Mouse (Mus musculus): ENCODE results near the gene Mif4gd. TPM values are rescaled to one million over a fixed set of nuclear protein-coding genes. Genes with fewer than 3 reads are reported as not detected.

Gene Mif4gd
- polyA plus RNA-seq, 1 experiment from 2014 or later: 41.4 TPM

DNA sequence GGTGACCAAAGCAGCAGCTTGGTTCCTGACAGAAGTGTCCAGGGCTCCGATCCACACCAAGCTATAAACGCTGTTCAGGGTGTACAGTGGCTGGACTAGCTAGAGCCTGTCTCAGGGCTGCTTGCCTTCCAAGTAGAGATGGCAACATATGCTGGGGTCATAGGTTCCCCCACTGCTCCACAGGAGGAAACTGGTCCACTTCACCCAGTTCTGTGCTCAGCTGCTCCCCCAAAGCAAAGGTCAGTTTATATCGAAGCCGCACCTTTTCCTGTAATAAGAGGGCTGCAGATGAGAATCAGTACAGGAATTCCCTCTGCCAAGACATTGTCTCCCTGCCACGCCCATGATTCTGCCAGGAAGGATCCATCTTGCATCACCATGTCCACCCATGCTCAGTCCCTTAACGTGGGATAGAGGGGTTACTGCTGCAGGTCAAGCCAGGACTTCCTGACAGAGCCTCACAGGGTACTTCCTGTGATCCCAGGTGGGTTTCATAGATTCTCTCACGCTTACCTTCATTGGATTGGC, 27.1 kb downstream of the Mif4gd start:
- no peaks in the 10 kb centered on the region for H3K9me3 ChIP-seq (ENCODE audit: control insufficient read depth, low read length)
- no peak for ATAC-seq (replicated peaks; ENCODE audit: low FRiP score)
- no peak overlapping the region for H3K4me2 ChIP-seq
- H3K4me3 ChIP-seq (ENCODE audit: low read depth, low read length): no peak overlapping the region
- H3K27me3 ChIP-seq (replicated peaks; ENCODE audit: control insufficient read depth, insufficient read depth, low read length): no peaks in the 10 kb centered on the region
- H3K9ac ChIP-seq (ENCODE audit: low read depth, low read length): no peak overlapping the region
- 87% methylated on average over 7 of the region's 7 CpGs for WGBS
- H3K4me1 ChIP-seq (replicated peaks; ENCODE audit: control insufficient read depth, insufficient read depth, low read length): no peaks in the 10 kb centered on the region
- no peak overlapping the region for H3K27ac ChIP-seq (ENCODE audit: low read depth, low read length)
- no peak for DNase-seq (ENCODE audit: low spot score)
- peaks cover 83% of the 10 kb centered on the region for H3K36me3 ChIP-seq (ENCODE audit: control insufficient read depth, insufficient read depth, low read length)

DNA sequence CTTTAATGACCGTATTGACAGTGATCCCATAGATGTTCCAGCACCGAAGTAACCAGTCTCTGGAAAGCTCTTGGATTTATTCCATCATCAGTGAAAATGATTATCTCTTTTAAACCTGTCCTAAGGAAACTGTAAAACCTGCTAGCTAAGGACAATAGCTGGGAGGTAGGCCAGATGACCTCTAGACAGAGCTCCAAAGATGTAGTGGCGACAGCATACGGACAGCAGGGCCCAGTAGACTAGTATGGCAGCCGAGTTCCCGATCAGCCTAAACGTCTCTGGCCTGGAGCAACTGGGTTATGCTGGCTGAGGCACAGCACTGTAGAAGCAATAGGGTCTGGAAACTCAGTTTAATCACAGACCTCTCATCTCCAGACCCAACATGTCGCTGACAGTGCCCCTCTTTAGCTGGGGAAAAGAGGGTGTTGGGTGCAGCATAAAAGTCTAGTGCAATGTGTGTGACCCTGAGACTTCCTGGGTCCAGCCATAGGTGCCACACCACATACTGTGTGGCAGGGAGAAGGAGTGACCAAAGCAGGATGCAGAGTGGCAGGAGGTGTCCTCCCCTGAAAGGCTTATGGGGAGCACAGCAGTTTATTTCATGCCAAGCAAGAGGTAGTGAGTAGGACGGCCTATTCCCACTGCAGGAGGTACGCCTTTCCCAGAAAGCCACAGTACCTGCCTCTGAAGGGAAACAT, 28.2 kb downstream of the Mif4gd start:
- no peak overlapping the region for H3K4me3 ChIP-seq (ENCODE audit: low read depth, low read length)
- H3K9me3 ChIP-seq (ENCODE audit: control insufficient read depth, low read length): no peaks in the 10 kb centered on the region
- H3K4me1 ChIP-seq (replicated peaks; ENCODE audit: control insufficient read depth, insufficient read depth, low read length): no peaks in the 10 kb centered on the region
- DNase-seq (ENCODE audit: low spot score) (no peak), ATAC-seq (replicated peaks; ENCODE audit: low FRiP score) (peak; percentile 27; the same call in 1 of the 2 replicates)
- H3K27ac ChIP-seq (ENCODE audit: low read depth, low read length): no peak overlapping the region
- H3K27me3 ChIP-seq (replicated peaks; ENCODE audit: control insufficient read depth, insufficient read depth, low read length): no peaks in the 10 kb centered on the region
- H3K9ac ChIP-seq (ENCODE audit: low read depth, low read length): no peak overlapping the region
- H3K4me2 ChIP-seq: no peak overlapping the region
- H3K36me3 ChIP-seq (ENCODE audit: control insufficient read depth, insufficient read depth, low read length): peaks cover 80% of the 10 kb centered on the region
- WGBS: 85% methylated on average over 10 of the region's 10 CpGs

DNA sequence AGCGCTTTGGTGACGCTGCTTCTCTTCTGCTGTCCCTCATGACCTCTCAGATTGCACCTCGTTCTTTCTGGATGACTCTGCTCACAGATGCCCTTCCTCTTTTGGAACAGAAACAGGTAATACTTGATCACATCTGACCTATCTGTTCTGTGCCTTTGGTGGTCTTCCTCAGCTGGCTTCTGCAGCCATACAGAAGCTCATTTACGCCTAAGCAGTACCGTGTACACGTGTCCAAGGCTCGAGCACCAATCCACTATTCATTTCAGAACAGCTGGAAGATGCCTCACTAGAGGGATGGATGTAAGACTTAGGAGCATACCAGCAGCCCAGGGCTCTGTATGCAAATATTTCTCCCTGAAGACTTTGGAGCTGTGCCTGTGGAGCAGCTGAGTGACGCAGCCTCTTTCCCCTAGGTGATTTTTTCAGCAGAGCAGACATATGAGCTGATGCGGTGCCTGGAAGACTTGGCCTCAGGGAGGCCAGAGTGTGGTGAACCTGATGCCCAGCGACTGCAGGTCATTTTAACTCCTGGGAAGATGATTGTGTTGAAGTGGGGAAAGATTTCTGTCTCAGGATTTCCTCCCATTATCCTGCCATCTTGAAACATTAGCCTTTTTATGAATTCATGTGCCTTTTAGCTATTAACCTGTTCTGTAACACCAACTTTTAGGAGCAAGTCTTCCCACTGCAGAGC, 29.7 kb downstream of the Mif4gd start:
- WGBS: 86% methylated on average over 10 of the region's 10 CpGs
- H3K9me3 ChIP-seq (ENCODE audit: control insufficient read depth, low read length): no peaks in the 10 kb centered on the region
- DNase-seq (ENCODE audit: low spot score) (no peak), ATAC-seq (replicated peaks; ENCODE audit: low FRiP score) (no peak)
- H3K27ac ChIP-seq (ENCODE audit: low read depth, low read length): no peak overlapping the region
- no peak overlapping the region for H3K9ac ChIP-seq (ENCODE audit: low read depth, low read length)
- no peaks in the 10 kb centered on the region for H3K4me1 ChIP-seq (replicated peaks; ENCODE audit: control insufficient read depth, insufficient read depth, low read length)
- H3K27me3 ChIP-seq (replicated peaks; ENCODE audit: control insufficient read depth, insufficient read depth, low read length): no peaks in the 10 kb centered on the region
- H3K4me3 ChIP-seq (ENCODE audit: low read depth, low read length): no peak overlapping the region
- no peak overlapping the region for H3K4me2 ChIP-seq
- peaks cover 82% of the 10 kb centered on the region for H3K36me3 ChIP-seq (ENCODE audit: control insufficient read depth, insufficient read depth, low read length)

DNA sequence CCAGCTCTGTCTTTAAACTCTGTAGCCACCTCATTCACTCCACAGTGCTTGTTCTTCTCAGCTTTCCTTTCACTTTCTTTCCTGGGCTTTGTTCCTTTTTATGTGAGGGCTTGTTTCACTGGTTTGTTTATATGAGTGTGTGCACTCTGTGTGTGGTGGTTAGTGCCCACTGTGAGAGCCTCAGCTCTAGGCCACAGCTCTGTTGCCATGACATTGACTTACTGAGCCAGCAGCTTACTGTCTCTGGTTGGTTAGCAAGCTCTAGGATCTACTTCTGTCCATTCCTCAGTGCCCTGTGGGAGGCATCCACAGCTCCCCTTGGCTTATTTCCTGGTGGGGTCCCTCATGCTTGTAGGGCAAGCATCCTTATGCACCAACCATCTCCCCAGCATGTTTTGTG, 33.7 kb downstream of the Mif4gd start:
- ATAC-seq (replicated peaks; ENCODE audit: low FRiP score) (no peak), DNase-seq (ENCODE audit: low spot score) (no peak)
- H3K4me1 ChIP-seq (replicated peaks; ENCODE audit: control insufficient read depth, insufficient read depth, low read length): no peaks in the 10 kb centered on the region
- H3K27me3 ChIP-seq (replicated peaks; ENCODE audit: control insufficient read depth, insufficient read depth, low read length): no peaks in the 10 kb centered on the region
- H3K4me3 ChIP-seq (ENCODE audit: low read depth, low read length): no peak overlapping the region
- H3K4me2 ChIP-seq: no peak overlapping the region
- H3K27ac ChIP-seq (ENCODE audit: low read depth, low read length): no peak overlapping the region
- H3K9ac ChIP-seq (ENCODE audit: low read depth, low read length): no peak overlapping the region
- H3K9me3 ChIP-seq (ENCODE audit: control insufficient read depth, low read length): no peaks in the 10 kb centered on the region
- H3K36me3 ChIP-seq (ENCODE audit: control insufficient read depth, insufficient read depth, low read length): peaks cover 56% of the 10 kb centered on the region

DNA sequence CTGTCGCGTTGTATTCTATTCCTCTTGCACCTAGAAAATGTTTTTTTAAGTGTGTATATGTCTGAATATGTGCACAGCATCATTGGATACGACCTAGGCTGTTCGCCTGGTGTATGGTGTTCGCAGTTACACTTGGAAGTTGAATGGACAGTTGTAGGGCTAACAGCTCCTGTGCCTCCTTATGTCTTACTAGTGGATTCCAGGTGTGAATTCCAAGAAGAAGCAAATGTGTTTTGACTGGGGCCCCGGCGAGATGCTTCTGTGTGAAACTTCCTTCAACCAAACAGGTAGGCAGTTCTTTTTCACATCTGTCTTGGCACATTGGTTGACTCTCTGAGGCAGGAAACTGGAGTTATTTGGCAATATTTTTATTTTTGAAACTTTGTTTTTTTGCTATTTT, 47.8 kb downstream of the Mif4gd start:
- ATAC-seq (replicated peaks; ENCODE audit: low FRiP score) (no peak), DNase-seq (ENCODE audit: low spot score) (no peak)
- peaks cover 7% of the 10 kb centered on the region for H3K4me1 ChIP-seq (replicated peaks; ENCODE audit: control insufficient read depth, insufficient read depth, low read length)
- H3K4me3 ChIP-seq (ENCODE audit: low read depth, low read length): peak overlapping the region; percentile 82
- H3K27ac ChIP-seq (ENCODE audit: low read depth, low read length): no peak overlapping the region
- peaks cover 37% of the 10 kb centered on the region for H3K36me3 ChIP-seq (ENCODE audit: control insufficient read depth, insufficient read depth, low read length)
- WGBS: 12% methylated on average over 7 of the region's 7 CpGs
- H3K9me3 ChIP-seq (ENCODE audit: control insufficient read depth, low read length): no peaks in the 10 kb centered on the region
- H3K4me2 ChIP-seq: peak overlapping the region; percentile 86
- H3K27me3 ChIP-seq (replicated peaks; ENCODE audit: control insufficient read depth, insufficient read depth, low read length): no peaks in the 10 kb centered on the region
- peak overlapping the region; percentile 85 for H3K9ac ChIP-seq (ENCODE audit: low read depth, low read length)

DNA sequence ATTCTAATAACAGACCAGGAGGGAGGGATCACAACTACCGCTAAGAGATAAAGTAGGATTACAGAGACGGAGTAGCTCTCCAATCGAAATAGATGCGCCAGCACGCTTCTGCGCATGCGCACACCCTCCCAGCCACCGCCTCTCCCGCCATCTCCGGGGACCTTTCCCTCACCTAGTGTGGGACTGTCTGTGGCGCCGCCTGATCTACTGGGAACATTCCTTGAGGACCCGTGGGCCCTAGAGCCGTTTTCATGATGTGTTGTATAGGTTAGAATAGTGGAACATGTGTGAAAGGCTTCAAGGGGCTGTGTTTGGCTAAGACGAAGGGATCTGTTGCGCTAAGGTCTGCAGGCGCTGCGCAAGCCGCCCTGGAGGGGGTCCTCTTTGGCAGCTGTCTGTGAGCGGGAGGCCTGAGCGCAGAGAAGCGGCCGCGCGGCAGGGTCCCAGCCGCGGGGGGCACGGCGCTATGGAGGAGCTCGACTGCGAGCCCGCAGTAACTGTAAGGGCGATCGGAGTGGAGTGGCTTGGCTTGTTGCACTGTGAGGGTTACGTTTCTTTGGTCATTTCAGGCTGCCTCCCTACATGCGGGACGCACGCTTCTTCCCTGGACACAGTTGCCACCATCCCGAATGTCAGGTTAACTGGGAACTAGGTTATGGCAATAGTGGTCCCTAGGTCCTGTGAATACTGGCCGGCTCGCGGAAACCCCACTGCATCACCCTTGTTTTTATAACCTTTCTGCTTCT, 48.5 kb downstream of the Mif4gd start, which contains the start of gene Nup85:
Nup85 (plus strand) TSS at position 371 of the 746 bp plus-strand sequence.
- DNase-seq (ENCODE audit: low spot score) (peak; percentile 100), ATAC-seq (replicated peaks; ENCODE audit: low FRiP score) (peak; percentile 93)
- peaks cover 7% of the 10 kb centered on the region for H3K4me1 ChIP-seq (replicated peaks; ENCODE audit: control insufficient read depth, insufficient read depth, low read length)
- WGBS: under 1% methylated on average over 42 of the region's 42 CpGs
- H3K27me3 ChIP-seq (replicated peaks; ENCODE audit: control insufficient read depth, insufficient read depth, low read length): no peaks in the 10 kb centered on the region
- H3K4me3 ChIP-seq (ENCODE audit: low read depth, low read length): peak within 1 kb of the TSS; percentile 82
- H3K4me2 ChIP-seq: peak within 1 kb of the TSS; percentile 86
- no peaks in the 10 kb centered on the region for H3K9me3 ChIP-seq (ENCODE audit: control insufficient read depth, low read length)
- peaks cover 30% of the 10 kb centered on the region for H3K36me3 ChIP-seq (ENCODE audit: control insufficient read depth, insufficient read depth, low read length)
- H3K9ac ChIP-seq (ENCODE audit: low read depth, low read length): peak within 1 kb of the TSS; percentile 85
- peak within 1 kb of the TSS; percentile 70 for H3K27ac ChIP-seq (ENCODE audit: low read depth, low read length)

DNA sequence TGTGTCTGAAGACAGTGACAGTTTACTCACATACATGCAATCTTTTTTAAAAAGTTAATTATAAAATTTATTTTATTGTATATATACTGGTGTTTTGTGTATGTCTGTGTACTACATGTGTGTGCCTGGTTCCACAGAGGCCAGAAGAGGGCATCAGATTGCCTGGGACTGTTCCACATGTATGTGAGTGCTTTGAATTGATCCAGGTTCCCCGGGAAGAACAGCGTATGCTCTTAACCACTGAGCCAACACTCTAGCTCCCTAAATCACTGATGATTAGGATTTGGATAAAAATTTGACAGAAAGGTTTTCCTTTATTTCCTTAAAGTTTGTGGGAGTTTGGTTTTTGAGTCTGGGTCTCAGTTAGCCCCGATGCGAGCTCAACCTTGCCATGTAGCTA, 49.4 kb downstream of the Mif4gd start:
- Histone ChIP-seq H3K4me2 (peak overlapping the region; percentile 86), H3K9me3 (ENCODE audit: control insufficient read depth, low read length) (no peaks in the 10 kb centered on the region), H3K27me3 (replicated peaks; ENCODE audit: control insufficient read depth, insufficient read depth, low read length) (no peaks in the 10 kb centered on the region), H3K4me3 (ENCODE audit: low read depth, low read length) (peak overlapping the region; percentile 82), H3K4me1 (replicated peaks; ENCODE audit: control insufficient read depth, insufficient read depth, low read length) (peaks cover 7% of the 10 kb centered on the region), H3K27ac (ENCODE audit: low read depth, low read length) (peak overlapping the region; percentile 70), H3K36me3 (ENCODE audit: control insufficient read depth, insufficient read depth, low read length) (peaks cover 24% of the 10 kb centered on the region), H3K9ac (ENCODE audit: low read depth, low read length) (peak overlapping the region; percentile 62)
- 34% methylated on average over 4 of the region's 4 CpGs for WGBS
- DNase-seq (ENCODE audit: low spot score) (no peak), ATAC-seq (replicated peaks; ENCODE audit: low FRiP score) (peak; percentile 61; the same call in 1 of the 2 replicates)

All from liver, embryonic 11.5 days (tissue).